Comparison of ENCODE assay signal across 10 mouse cellular contexts in genomic region chr15:99319411-99319871, GRCm38 (mm10). TPM values are rescaled to one million over a fixed set of nuclear protein-coding genes. Genes with fewer than 3 reads are reported as not detected.
DNase-seq lines count a peak whose midpoint lies in the region; ATAC-seq and TF ChIP-seq lines count a peak whose summit lies in the region.
"Had no signal": no experiment of that assay in that cellular context is flagged by ENCODE, and none has a peak within 500 bp of the region (broad histone marks: within the 10 kb centered on the region; RNA-seq: fewer than 3 reads in every experiment).

No protein-coding gene starts in this region.

- H3K4me1 ChIP-seq in heart, embryonic 10.5 days: peaks cover 24% of the 10 kb centered on the region; the same call in 1 of the 2 replicates
- H3K4me1 ChIP-seq in intestine, embryonic 16.5 days (ENCODE audit: control insufficient read depth, insufficient read depth, low read length): peaks cover 7% of the 10 kb centered on the region; the same call in 1 of the 2 replicates
- 0 out of 2 replicates have a peak, but pooled peaks cover 3% of the 10 kb centered on the region for H3K4me1 ChIP-seq in lung, postnatal 0 days (ENCODE audit: insufficient read depth, low read depth, low read length)
- H3K4me1 ChIP-seq: limb, embryonic 13.5 days; neural tube, embryonic 12.5 days had no signal

- no peak for TF ChIP-seq EP300 in lung, postnatal 0 days (IDR thresholded peaks at IDR 0.05)

- peak; percentile 47 to 63 for DNase-seq in heart, adult 18-20 months
- DNase-seq in heart, adult 8-10 months (ENCODE audit: low spot score): no peak
- DNase-seq in heart, embryonic 10.5 days (ENCODE audit: low spot score): no peak
- peak; percentile 66 for DNase-seq in lung, postnatal 0 days (ENCODE audit: low spot score)
- DNase-seq in right cerebral cortex, adult 2 months (ENCODE audit: low spot score in 2 of 2): no peak
- no peak for DNase-seq in spleen, postnatal 4 days (ENCODE audit: low spot score in 2 of 2)
- no peak for DNase-seq in adrenal gland, postnatal 25 days

- H3K9ac ChIP-seq in intestine, embryonic 16.5 days (ENCODE audit: low read depth, low read length): no peak overlapping the region
- H3K9ac ChIP-seq in lung, postnatal 0 days (replicated peaks; ENCODE audit: low read depth): no peak overlapping the region
- H3K9ac ChIP-seq: limb, embryonic 13.5 days; neural tube, embryonic 12.5 days had no signal

- no peaks in the 10 kb centered on the region for H3K27me3 ChIP-seq in heart, embryonic 10.5 days (ENCODE audit: insufficient read depth, poor library complexity, severe bottlenecking)
- H3K27me3 ChIP-seq in intestine, embryonic 16.5 days (replicated peaks; ENCODE audit: control insufficient read depth, insufficient read depth, low read length): no peaks in the 10 kb centered on the region
- H3K27me3 ChIP-seq in lung, postnatal 0 days (replicated peaks; ENCODE audit: insufficient read depth, low read length): no peaks in the 10 kb centered on the region
- H3K27me3 ChIP-seq: limb, embryonic 13.5 days; neural tube, embryonic 12.5 days had no signal

- 63% methylated on average over 3 of the region's 3 CpGs for WGBS in heart, embryonic 10.5 days
- WGBS in intestine, embryonic 16.5 days: 66% methylated on average over 3 of the region's 3 CpGs
- WGBS in lung, postnatal 0 days: 44% methylated on average over 3 of the region's 3 CpGs

- no peak for ATAC-seq in intestine, embryonic 16.5 days
- peak; percentile 76 for ATAC-seq in lung, postnatal 0 days

- no peak overlapping the region for H3K4me3 ChIP-seq in heart, embryonic 10.5 days
- no peak overlapping the region for H3K4me3 ChIP-seq in intestine, embryonic 16.5 days (ENCODE audit: low read length)
- no peak overlapping the region for H3K4me3 ChIP-seq in lung, postnatal 0 days (ENCODE audit: low read depth, low read length)
- H3K4me3 ChIP-seq: limb, embryonic 13.5 days; neural tube, embryonic 12.5 days had no signal

- H3K36me3 ChIP-seq in heart, embryonic 10.5 days: peaks cover 99% of the 10 kb centered on the region
- H3K36me3 ChIP-seq in intestine, embryonic 16.5 days (ENCODE audit: control insufficient read depth, insufficient read depth, low read length): peaks cover 9% of the 10 kb centered on the region; the same call in 1 of the 2 replicates
- H3K36me3 ChIP-seq in lung, postnatal 0 days (ENCODE audit: insufficient read depth, low read length): peaks cover 33% of the 10 kb centered on the region; the same call in 1 of the 2 replicates

- H3K4me2 ChIP-seq in intestine, embryonic 16.5 days (ENCODE audit: low read depth, low read length): no peak overlapping the region
- no peak overlapping the region for H3K4me2 ChIP-seq in lung, postnatal 0 days (replicated peaks; ENCODE audit: low read depth, low read length)
- H3K4me2 ChIP-seq: limb, embryonic 13.5 days; neural tube, embryonic 12.5 days had no signal

- no peaks in the 10 kb centered on the region for H3K9me3 ChIP-seq in heart, embryonic 10.5 days
- no peaks in the 10 kb centered on the region for H3K9me3 ChIP-seq in intestine, embryonic 16.5 days (ENCODE audit: control insufficient read depth, low read length)
- H3K9me3 ChIP-seq in lung, postnatal 0 days (ENCODE audit: low read length): no peaks in the 10 kb centered on the region
- H3K9me3 ChIP-seq: limb, embryonic 13.5 days; neural tube, embryonic 12.5 days had no signal

- H3K27ac ChIP-seq in heart, embryonic 10.5 days: peak overlapping the region; percentile 25; the same call in 1 of the 2 replicates
- H3K27ac ChIP-seq in intestine, embryonic 16.5 days (ENCODE audit: low read length): peak overlapping the region; percentile 52
- peak overlapping the region; percentile 80 for H3K27ac ChIP-seq in lung, postnatal 0 days (ENCODE audit: low read length)
- H3K27ac ChIP-seq: neural tube, embryonic 12.5 days had no signal

- no peak for TF ChIP-seq CTCF in lung, postnatal 0 days (IDR thresholded peaks at IDR 0.05)

RNA-seq across cellular contexts. Expression of gene Fam186b, which starts 23.8 kb away (rescaled TPM):
- total RNA-seq in heart, adult 18-20 months (2021): not detected
- total RNA-seq in heart, adult 8-10 months (2022): under 1 TPM in 1 of 4 experiments, not detected in 3; 0.56 TPM
- polyA plus RNA-seq in heart, embryonic 10.5 days (2016; fragmentation: Nextera tagmentation; extraction: Ambion mirVana): 0.19 and 0.37 TPM in 2 replicates
- polyA plus RNA-seq in intestine, embryonic 16.5 days (2015; fragmentation: Nextera tagmentation; extraction: Ambion mirVana): 0.24 TPM in 1 of 2 replicates, not detected in the other
- polyA plus RNA-seq in lung, postnatal 0 days (2015; fragmentation: Nextera tagmentation; extraction: Ambion mirVana): 0.07 TPM in 1 of 2 replicates, not detected in the other
- 2.4 and 4.8 TPM in 2 replicates for total RNA-seq in adrenal gland, postnatal 25 days (2021)

RNA-seq across cellular contexts. Expression of gene Prpf40b, which starts 24.6 kb away (rescaled TPM):
- 10 to 100 TPM; 18.2 to 19.4 TPM for total RNA-seq in heart, adult 18-20 months (2021)
- total RNA-seq in heart, adult 8-10 months (2022): 10 to 100 TPM; 16.4 to 22.6 (median 20.3) TPM
- 40.0 and 54.7 TPM in 2 replicates for polyA plus RNA-seq in heart, embryonic 10.5 days (2016; fragmentation: Nextera tagmentation; extraction: Ambion mirVana)
- 29.8 and 34.8 TPM in 2 replicates for polyA plus RNA-seq in intestine, embryonic 16.5 days (2015; fragmentation: Nextera tagmentation; extraction: Ambion mirVana)
- polyA plus RNA-seq in lung, postnatal 0 days (2015; fragmentation: Nextera tagmentation; extraction: Ambion mirVana): 37.1 and 39.9 TPM in 2 replicates
- total RNA-seq in adrenal gland, postnatal 25 days (2021): 55.2 and 59.6 TPM in 2 replicates

RNA-seq across cellular contexts. Expression of gene Fmnl3, which starts 50.8 kb away (rescaled TPM):
- 10 to 100 TPM; 13.4 to 14.8 TPM for total RNA-seq in heart, adult 18-20 months (2021)
- 10 to 100 TPM; 13.2 to 17.9 (median 15.8) TPM for total RNA-seq in heart, adult 8-10 months (2022)
- polyA plus RNA-seq in heart, embryonic 10.5 days (2016; fragmentation: Nextera tagmentation; extraction: Ambion mirVana): 14.3 and 17.5 TPM in 2 replicates
- polyA plus RNA-seq in intestine, embryonic 16.5 days (2015; fragmentation: Nextera tagmentation; extraction: Ambion mirVana): 10.6 and 10.8 TPM in 2 replicates
- polyA plus RNA-seq in lung, postnatal 0 days (2015; fragmentation: Nextera tagmentation; extraction: Ambion mirVana): 25.8 and 30.7 TPM in 2 replicates
- total RNA-seq in adrenal gland, postnatal 25 days (2021): 16.4 and 24.1 TPM in 2 replicates

Comparison
In these comparisons a context has a peak if more than half of its experiments do, and no peak if none do; other contexts are left out.
1. DNase-seq: peak in heart, adult 18-20 months (2 of 2) and lung, postnatal 0 days (single experiment); none in heart, adult 8-10 months (single experiment), heart, embryonic 10.5 days (single experiment), right cerebral cortex, adult 2 months (0 of 2), spleen, postnatal 4 days (0 of 2) and adrenal gland, postnatal 25 days (single experiment).
2. H3K27ac ChIP-seq: peak in every context shown above with its lines; median percentile 80 in lung, postnatal 0 days; 52 in intestine, embryonic 16.5 days; 25 in heart, embryonic 10.5 days.